Mouse (Mus musculus): ENCODE data around the gene Ncoa6. TPM values are rescaled to one million over a fixed set of nuclear protein-coding genes. Genes with fewer than 3 reads are reported as not detected.

The Ncoa6 gene
- polyA plus RNA-seq, 1 experiment from 2014 or later = 24.0 TPM

GRCm38 (mm10) chr2:155382791-155383438 lies 90.8 kb downstream of the Ncoa6 start:
- Histone ChIP-seq H3K4me2 (peak overlapping the region; percentile 85), H3K36me3 (peaks cover 25% of the 10 kb centered on the region), H3K4me3 (replicated peaks) (peak overlapping the region; percentile 82), H3K4me1 (replicated peaks) (peaks cover 36% of the 10 kb centered on the region), H3K27me3 (peaks cover 39% of the 10 kb centered on the region), H3K9ac (replicated peaks) (no peak overlapping the region), H3K9me3 (no peaks in the 10 kb centered on the region), H3K27ac (no peak overlapping the region)
- 73% methylated on average over 2 of the region's 2 CpGs for whole genome bisulfite sequencing
- ATAC-seq (ENCODE audit: insufficient number of reproducible peaks, insufficient read depth, low FRiP score, low TSS enrichment, low read depth) = no peak

- WGBS = 20% methylated on average over 6 of the region's 6 CpGs
- peak overlapping the region; percentile 82 for H3K4me3 ChIP-seq (replicated peaks)
- peaks cover 19% of the 10 kb centered on the region for H3K36me3 ChIP-seq
- H3K4me1 ChIP-seq (replicated peaks) = peaks cover 36% of the 10 kb centered on the region
- peak overlapping the region; percentile 85 for H3K4me2 ChIP-seq
- peak overlapping the region; percentile 92 for H3K9ac ChIP-seq (replicated peaks)
- no peaks in the 10 kb centered on the region for H3K9me3 ChIP-seq
- peaks cover 38% of the 10 kb centered on the region for H3K27me3 ChIP-seq
- H3K27ac ChIP-seq = peak overlapping the region; percentile 96
- ATAC-seq (ENCODE audit: insufficient number of reproducible peaks, insufficient read depth, low FRiP score, low TSS enrichment, low read depth) = no peak; the same call in 1 of the 2 replicates
These were observed 91.4 kb downstream of the Ncoa6 start for GRCm38 (mm10) chr2:155382332-155382700.

DNA sequence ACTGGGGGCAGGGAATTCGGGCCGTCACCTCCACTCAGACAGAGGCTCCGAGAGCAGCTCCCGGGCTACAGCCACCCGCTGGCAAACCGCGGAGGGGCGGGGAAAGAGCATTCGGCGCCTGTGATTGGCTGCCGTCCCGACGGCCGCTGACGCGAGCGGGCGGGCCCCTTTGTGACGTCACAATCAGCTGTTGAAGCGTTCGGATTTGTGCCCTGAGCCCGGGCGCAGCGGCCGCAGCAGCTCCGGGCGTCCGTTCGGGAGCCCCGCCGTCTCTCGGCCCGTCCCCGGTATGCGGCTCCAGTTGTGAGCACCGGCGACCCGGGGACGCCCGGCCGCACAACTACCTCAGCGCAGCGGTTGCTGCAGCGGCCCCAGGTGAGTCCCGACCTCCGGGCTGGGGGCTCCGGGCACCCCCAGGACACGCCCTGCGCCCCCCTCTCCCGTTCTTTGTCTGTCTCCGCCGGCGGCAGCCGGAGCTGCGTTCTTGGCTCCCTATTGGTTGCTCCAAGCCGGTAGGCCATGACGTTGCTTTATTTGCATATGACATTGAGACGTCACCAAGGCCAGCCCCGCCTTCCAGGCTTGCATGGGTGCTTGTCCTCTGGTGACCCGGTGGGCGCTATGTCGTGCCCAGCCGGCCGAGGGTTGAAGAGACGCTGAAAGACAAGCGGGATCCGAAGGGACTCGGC lies 91.9 kb downstream of the Ncoa6 start:
- peak; percentile 86 for ATAC-seq (ENCODE audit: insufficient number of reproducible peaks, insufficient read depth, low FRiP score, low TSS enrichment, low read depth)
- peak overlapping the region; percentile 92 for H3K9ac ChIP-seq (replicated peaks)
- peak overlapping the region; percentile 85 for H3K4me2 ChIP-seq
- H3K36me3 ChIP-seq = peaks cover 16% of the 10 kb centered on the region
- peaks cover 36% of the 10 kb centered on the region for H3K4me1 ChIP-seq (replicated peaks)
- under 1% methylated on average over 68 of the region's 68 CpGs for WGBS
- no peaks in the 10 kb centered on the region for H3K9me3 ChIP-seq
- H3K27me3 ChIP-seq = peaks cover 33% of the 10 kb centered on the region
- H3K4me3 ChIP-seq (replicated peaks) = peak overlapping the region; percentile 82
- peak overlapping the region; percentile 96 for H3K27ac ChIP-seq

DNA sequence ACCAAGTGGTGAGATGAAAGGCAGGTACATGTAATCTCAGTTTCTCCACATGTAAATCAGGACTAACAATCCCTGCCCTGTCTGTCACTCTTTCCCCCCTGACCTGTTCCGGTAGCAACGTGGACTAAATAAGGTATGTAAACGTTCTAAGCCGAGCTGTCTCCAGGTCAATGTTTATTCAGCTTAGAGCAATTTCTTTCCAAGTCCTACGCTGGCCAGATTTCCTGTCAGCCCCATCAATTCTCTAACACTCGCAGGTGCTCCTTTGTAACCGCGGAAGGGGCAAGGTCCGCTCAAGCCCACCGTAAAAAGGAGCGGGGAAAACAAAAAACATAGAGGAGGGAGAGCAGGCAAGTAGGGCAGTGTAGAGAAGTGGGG lies 92.6 kb downstream of the Ncoa6 start:
- Histone ChIP-seq H3K27ac (no peak overlapping the region), H3K27me3 (peaks cover 25% of the 10 kb centered on the region)

GRCm38 (mm10) chr2:155380261-155381059 lies 93.2 kb downstream of the Ncoa6 start, which contains the start of gene Trp53inp2:
Gene Trp53inp2, plus strand, starts transcription at chr2:155381059.
- Histone ChIP-seq H3K4me2 (peak within 1 kb of the TSS; percentile 85), H3K36me3 (peaks cover 3% of the 10 kb centered on the region; the same call in 1 of the 2 replicates), H3K9ac (replicated peaks) (peak within 1 kb of the TSS; percentile 92), H3K4me1 (replicated peaks) (peaks cover 24% of the 10 kb centered on the region), H3K27me3 (peaks cover 20% of the 10 kb centered on the region), H3K4me3 (replicated peaks) (peak within 1 kb of the TSS; percentile 82), H3K27ac (peak within 1 kb of the TSS; percentile 96), H3K9me3 (no peaks in the 10 kb centered on the region)
- ATAC-seq (ENCODE audit: insufficient number of reproducible peaks, insufficient read depth, low FRiP score, low TSS enrichment, low read depth) = no peak
- 61% methylated on average over 8 of the region's 8 CpGs for WGBS

More for the DNA sequence above, 92.6 kb downstream of the Ncoa6 start:
- H3K4me3 ChIP-seq (replicated peaks) = peak overlapping the region; percentile 82
- H3K4me1 ChIP-seq (replicated peaks) = peaks cover 29% of the 10 kb centered on the region
- H3K9ac ChIP-seq (replicated peaks) = peak overlapping the region; percentile 92
- peak overlapping the region; percentile 85 for H3K4me2 ChIP-seq
- 4% methylated on average over 11 of the region's 11 CpGs for WGBS
- H3K36me3 ChIP-seq = peaks cover 9% of the 10 kb centered on the region
- H3K9me3 ChIP-seq = no peaks in the 10 kb centered on the region
- ATAC-seq (ENCODE audit: insufficient number of reproducible peaks, insufficient read depth, low FRiP score, low TSS enrichment, low read depth) = no peak

DNA sequence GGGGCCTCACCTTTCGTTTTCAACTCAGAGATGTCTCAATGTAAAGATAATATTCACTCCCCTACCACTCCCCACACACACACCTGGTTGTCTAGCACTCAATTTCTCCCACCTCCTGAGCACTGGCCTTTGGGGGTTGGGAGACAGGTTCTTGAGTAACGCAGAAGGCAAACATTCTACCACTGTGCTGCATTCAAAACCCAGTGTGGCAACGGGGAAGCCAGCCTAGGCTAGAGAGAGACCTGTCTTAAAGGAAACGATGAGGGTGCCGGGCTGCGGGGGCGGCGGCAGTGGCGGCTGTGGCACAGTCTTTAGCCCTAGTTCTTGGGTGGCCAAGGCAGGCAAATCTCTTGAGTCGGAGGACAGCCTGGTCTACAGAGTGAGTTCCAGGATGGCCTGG lies 97.5 kb downstream of the Ncoa6 start:
- Histone ChIP-seq H3K27ac (no peak overlapping the region), H3K4me3 (replicated peaks) (no peak overlapping the region), H3K27me3 (peaks cover 20% of the 10 kb centered on the region), H3K4me1 (replicated peaks) (peaks cover 5% of the 10 kb centered on the region), H3K9me3 (no peaks in the 10 kb centered on the region), H3K36me3 (no peaks in the 10 kb centered on the region), H3K9ac (replicated peaks) (no peak overlapping the region), H3K4me2 (no peak overlapping the region)
- WGBS = 84% methylated on average over 10 of the region's 10 CpGs
- ATAC-seq (ENCODE audit: insufficient number of reproducible peaks, insufficient read depth, low FRiP score, low TSS enrichment, low read depth) = no peak

DNA sequence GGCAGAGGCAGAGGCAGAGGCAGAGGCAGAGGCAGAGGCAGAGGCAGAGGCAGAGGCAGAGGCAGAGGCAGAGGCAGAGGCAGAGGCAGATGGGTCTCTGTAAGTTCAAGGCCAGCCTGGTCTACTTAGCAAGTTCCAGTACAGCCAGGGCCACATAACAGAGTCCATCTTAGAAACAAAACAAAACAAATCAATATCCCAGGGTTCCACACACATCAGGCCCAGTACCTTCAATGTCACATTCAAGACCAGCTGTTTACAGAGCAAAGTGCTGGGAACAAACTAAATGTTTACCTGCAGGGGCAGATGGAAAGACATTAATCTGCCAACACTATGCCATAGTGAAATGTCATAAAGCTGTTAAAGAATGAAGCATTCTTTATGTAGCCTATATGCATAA lies 99.2 kb downstream of the Ncoa6 start:
- Histone ChIP-seq H3K27me3 (peaks cover 3% of the 10 kb centered on the region), H3K4me3 (replicated peaks) (no peak overlapping the region), H3K9ac (replicated peaks) (no peak overlapping the region), H3K4me2 (no peak overlapping the region), H3K27ac (no peak overlapping the region), H3K36me3 (no peaks in the 10 kb centered on the region), H3K9me3 (no peaks in the 10 kb centered on the region), H3K4me1 (replicated peaks) (no peaks in the 10 kb centered on the region)
- ATAC-seq (ENCODE audit: insufficient number of reproducible peaks, insufficient read depth, low FRiP score, low TSS enrichment, low read depth) = no peak

GRCm38 (mm10) chr2:155373886-155374285 lies 99.8 kb downstream of the Ncoa6 start:
- H3K36me3 ChIP-seq = no peaks in the 10 kb centered on the region
- 77% methylated on average over 1 of the region's 1 CpGs for WGBS
- no peak overlapping the region for H3K4me2 ChIP-seq
- H3K27me3 ChIP-seq = no peaks in the 10 kb centered on the region
- no peak overlapping the region for H3K27ac ChIP-seq
- H3K9me3 ChIP-seq = no peaks in the 10 kb centered on the region
- H3K9ac ChIP-seq (replicated peaks) = no peak overlapping the region
- H3K4me3 ChIP-seq (replicated peaks) = no peak overlapping the region
- ATAC-seq (ENCODE audit: insufficient number of reproducible peaks, insufficient read depth, low FRiP score, low TSS enrichment, low read depth) = no peak
- no peaks in the 10 kb centered on the region for H3K4me1 ChIP-seq (replicated peaks)

DNA sequence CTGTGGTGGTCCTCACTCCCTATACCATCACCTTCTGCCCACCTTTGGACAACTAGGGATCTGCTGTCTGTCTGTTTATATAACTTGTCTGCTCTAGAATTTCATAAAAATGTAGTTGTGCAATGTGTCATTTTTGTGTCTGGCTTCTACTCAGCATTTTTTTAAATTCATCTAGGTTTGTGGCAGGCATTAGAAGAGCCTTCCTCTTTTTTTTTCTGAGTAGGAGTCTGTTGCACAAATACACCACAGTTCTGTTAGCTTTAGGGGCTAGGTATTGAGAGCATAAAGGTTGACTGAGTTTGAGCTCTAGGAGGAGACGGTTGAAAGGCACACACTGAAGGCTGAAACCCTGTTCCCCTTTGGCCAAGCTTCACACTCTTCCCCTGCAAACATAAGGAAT lies 100.4 kb downstream of the Ncoa6 start:
- WGBS = 80% methylated on average over 1 of the region's 1 CpGs
- no peak overlapping the region for H3K27ac ChIP-seq
- ATAC-seq (ENCODE audit: insufficient number of reproducible peaks, insufficient read depth, low FRiP score, low TSS enrichment, low read depth) = no peak
- no peak overlapping the region for H3K9ac ChIP-seq (replicated peaks)
- H3K9me3 ChIP-seq = no peaks in the 10 kb centered on the region
- no peaks in the 10 kb centered on the region for H3K27me3 ChIP-seq
- H3K4me2 ChIP-seq = no peak overlapping the region
- H3K36me3 ChIP-seq = no peaks in the 10 kb centered on the region
- no peaks in the 10 kb centered on the region for H3K4me1 ChIP-seq (replicated peaks)
- H3K4me3 ChIP-seq (replicated peaks) = no peak overlapping the region

DNA sequence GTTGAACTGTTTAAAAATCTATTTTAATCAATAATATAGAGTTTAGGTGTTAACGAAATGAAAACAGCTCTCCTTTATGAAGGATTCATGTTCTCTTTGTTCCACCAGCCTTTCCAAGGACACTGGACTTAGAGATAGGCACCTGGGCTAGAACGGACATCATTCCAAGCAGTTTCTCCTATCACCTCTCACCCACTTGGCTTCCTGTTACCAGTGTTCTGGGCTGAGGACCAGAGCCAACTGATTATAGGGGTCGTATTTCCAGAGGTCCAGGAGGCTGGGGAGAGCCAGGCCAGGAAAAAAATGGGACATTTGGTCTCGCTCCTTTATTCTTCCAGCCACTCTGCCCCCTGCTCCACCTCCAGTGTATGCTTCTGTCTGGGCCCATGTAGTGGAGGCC lies 101.2 kb downstream of the Ncoa6 start:
- H3K9me3 ChIP-seq = no peaks in the 10 kb centered on the region
- no peak overlapping the region for H3K9ac ChIP-seq (replicated peaks)
- no peak overlapping the region for H3K4me3 ChIP-seq (replicated peaks)
- H3K27me3 ChIP-seq = no peaks in the 10 kb centered on the region
- ATAC-seq (ENCODE audit: insufficient number of reproducible peaks, insufficient read depth, low FRiP score, low TSS enrichment, low read depth) = no peak
- H3K36me3 ChIP-seq = no peaks in the 10 kb centered on the region
- no peak overlapping the region for H3K27ac ChIP-seq
- H3K4me2 ChIP-seq = no peak overlapping the region
- H3K4me1 ChIP-seq (replicated peaks) = no peaks in the 10 kb centered on the region
- 50% methylated on average over 4 of the region's 4 CpGs for WGBS

GRCm38 (mm10) chr2:155369333-155369883 lies 104.3 kb downstream of the Ncoa6 start:
- Histone ChIP-seq H3K9ac (replicated peaks) (no peak overlapping the region), H3K27ac (no peak overlapping the region), H3K27me3 (no peaks in the 10 kb centered on the region), H3K4me3 (replicated peaks) (no peak overlapping the region), H3K4me2 (no peak overlapping the region), H3K9me3 (no peaks in the 10 kb centered on the region), H3K36me3 (no peaks in the 10 kb centered on the region), H3K4me1 (replicated peaks) (no peaks in the 10 kb centered on the region)
- ATAC-seq (ENCODE audit: insufficient number of reproducible peaks, insufficient read depth, low FRiP score, low TSS enrichment, low read depth) = no peak
- WGBS = 69% methylated on average over 7 of the region's 7 CpGs

Measured in limb, embryonic 12.5 days (tissue).